In genomic region chr2:21188610-21189009, GRCm38 (mm10) we compare ENCODE assay signal across 11 mouse cellular contexts. TPM values are rescaled to one million over a fixed set of nuclear protein-coding genes. Genes with fewer than 3 reads are reported as not detected.
DNase-seq lines count a peak whose midpoint lies in the region; ATAC-seq lines count a peak whose summit lies in the region.
"Had no signal": no experiment of that assay in that cellular context is flagged by ENCODE, and none has a peak within 500 bp of the region (broad histone marks: within the 10 kb centered on the region; RNA-seq: fewer than 3 reads in every experiment).

No protein-coding gene starts in this region.

- H3K4me3 ChIP-seq in hindbrain, embryonic 14.5 days (replicated peaks; ENCODE audit: low read length) = no peak overlapping the region
- no peak overlapping the region for H3K4me3 ChIP-seq in hindbrain, embryonic 12.5 days
- no peak overlapping the region for H3K4me3 ChIP-seq in midbrain, embryonic 14.5 days (replicated peaks; ENCODE audit: low read depth, low read length)
- H3K4me3 ChIP-seq in midbrain, embryonic 11.5 days (ENCODE audit: low read depth, low read length) = no peak overlapping the region
- no peak overlapping the region for H3K4me3 ChIP-seq in heart, embryonic 10.5 days
- H3K4me3 ChIP-seq: embryonic facial prominence, embryonic 13.5 days; kidney, embryonic 15.5 days; liver, embryonic 15.5 days had no signal

- H3K4me1 ChIP-seq in hindbrain, embryonic 14.5 days (replicated peaks; ENCODE audit: control insufficient read depth, insufficient read depth, low read length) = no peaks in the 10 kb centered on the region
- H3K4me1 ChIP-seq in hindbrain, embryonic 12.5 days = no peaks in the 10 kb centered on the region
- H3K4me1 ChIP-seq in midbrain, embryonic 14.5 days (ENCODE audit: control insufficient read depth, insufficient read depth, low read length) = no peaks in the 10 kb centered on the region
- no peaks in the 10 kb centered on the region for H3K4me1 ChIP-seq in midbrain, embryonic 11.5 days (ENCODE audit: control insufficient read depth, insufficient read depth, low read length)
- no peaks in the 10 kb centered on the region for H3K4me1 ChIP-seq in heart, embryonic 10.5 days
- H3K4me1 ChIP-seq: embryonic facial prominence, embryonic 13.5 days; liver, embryonic 15.5 days had no signal

- no peaks in the 10 kb centered on the region for H3K9me3 ChIP-seq in hindbrain, embryonic 14.5 days (ENCODE audit: control insufficient read depth, low read length)
- no peaks in the 10 kb centered on the region for H3K9me3 ChIP-seq in hindbrain, embryonic 12.5 days (replicated peaks)
- no peaks in the 10 kb centered on the region for H3K9me3 ChIP-seq in midbrain, embryonic 14.5 days (ENCODE audit: control insufficient read depth, low read length)
- no peaks in the 10 kb centered on the region for H3K9me3 ChIP-seq in midbrain, embryonic 11.5 days (ENCODE audit: control insufficient read depth, low read length)
- no peaks in the 10 kb centered on the region for H3K9me3 ChIP-seq in heart, embryonic 10.5 days
- H3K9me3 ChIP-seq: embryonic facial prominence, embryonic 13.5 days; kidney, embryonic 15.5 days; liver, embryonic 15.5 days had no signal

- H3K36me3 ChIP-seq in hindbrain, embryonic 14.5 days (replicated peaks; ENCODE audit: control insufficient read depth, insufficient read depth) = no peaks in the 10 kb centered on the region
- H3K36me3 ChIP-seq in hindbrain, embryonic 12.5 days = no peaks in the 10 kb centered on the region
- H3K36me3 ChIP-seq in midbrain, embryonic 14.5 days (ENCODE audit: control insufficient read depth, insufficient read depth, low read length) = no peaks in the 10 kb centered on the region
- no peaks in the 10 kb centered on the region for H3K36me3 ChIP-seq in midbrain, embryonic 11.5 days (ENCODE audit: control insufficient read depth, insufficient read depth, low read length)
- H3K36me3 ChIP-seq in heart, embryonic 10.5 days = no peaks in the 10 kb centered on the region
- H3K36me3 ChIP-seq: embryonic facial prominence, embryonic 13.5 days; kidney, embryonic 15.5 days; liver, embryonic 15.5 days had no signal

- H3K4me2 ChIP-seq in hindbrain, embryonic 14.5 days (replicated peaks) = no peak overlapping the region
- H3K4me2 ChIP-seq in hindbrain, embryonic 12.5 days (replicated peaks) = no peak overlapping the region
- no peak overlapping the region for H3K4me2 ChIP-seq in midbrain, embryonic 14.5 days (ENCODE audit: low read length)
- no peak overlapping the region for H3K4me2 ChIP-seq in midbrain, embryonic 11.5 days
- H3K4me2 ChIP-seq: embryonic facial prominence, embryonic 13.5 days; kidney, embryonic 15.5 days; liver, embryonic 15.5 days had no signal

- H3K9ac ChIP-seq in hindbrain, embryonic 14.5 days = no peak overlapping the region
- H3K9ac ChIP-seq in hindbrain, embryonic 12.5 days = no peak overlapping the region
- H3K9ac ChIP-seq in midbrain, embryonic 14.5 days (replicated peaks; ENCODE audit: low read length) = no peak overlapping the region
- H3K9ac ChIP-seq in midbrain, embryonic 11.5 days (ENCODE audit: low read length) = no peak overlapping the region
- H3K9ac ChIP-seq: embryonic facial prominence, embryonic 13.5 days; kidney, embryonic 15.5 days; liver, embryonic 15.5 days had no signal

- ATAC-seq in hindbrain, embryonic 14.5 days (ENCODE audit: low FRiP score) = no peak
- ATAC-seq in hindbrain, embryonic 12.5 days (ENCODE audit: low FRiP score) = no peak
- ATAC-seq in midbrain, embryonic 14.5 days (ENCODE audit: low FRiP score, low TSS enrichment) = no peak
- no peak for ATAC-seq in midbrain, embryonic 11.5 days (ENCODE audit: low FRiP score)

- no peaks in the 10 kb centered on the region for H3K27me3 ChIP-seq in hindbrain, embryonic 14.5 days (ENCODE audit: control insufficient read depth, insufficient read depth, low read length)
- H3K27me3 ChIP-seq in hindbrain, embryonic 12.5 days = no peaks in the 10 kb centered on the region
- no peaks in the 10 kb centered on the region for H3K27me3 ChIP-seq in midbrain, embryonic 14.5 days (ENCODE audit: control insufficient read depth, insufficient read depth, low read length)
- no peaks in the 10 kb centered on the region for H3K27me3 ChIP-seq in midbrain, embryonic 11.5 days (ENCODE audit: control insufficient read depth, insufficient read depth, low read length)
- H3K27me3 ChIP-seq in heart, embryonic 10.5 days (ENCODE audit: insufficient read depth, poor library complexity, severe bottlenecking) = no peaks in the 10 kb centered on the region
- H3K27me3 ChIP-seq: embryonic facial prominence, embryonic 13.5 days; kidney, embryonic 15.5 days; liver, embryonic 15.5 days had no signal

- no peak overlapping the region for H3K27ac ChIP-seq in hindbrain, embryonic 14.5 days
- no peak overlapping the region for H3K27ac ChIP-seq in hindbrain, embryonic 12.5 days
- H3K27ac ChIP-seq in midbrain, embryonic 14.5 days (replicated peaks; ENCODE audit: low read depth, low read length) = no peak overlapping the region
- no peak overlapping the region for H3K27ac ChIP-seq in midbrain, embryonic 11.5 days (ENCODE audit: low read depth, low read length)
- H3K27ac ChIP-seq in heart, embryonic 10.5 days = no peak overlapping the region
- H3K27ac ChIP-seq: embryonic facial prominence, embryonic 13.5 days; kidney, embryonic 15.5 days; liver, embryonic 15.5 days had no signal

- WGBS in hindbrain, embryonic 14.5 days = 54% methylated on average over 4 of the region's 4 CpGs
- 75% methylated on average over 4 of the region's 4 CpGs for WGBS in hindbrain, embryonic 12.5 days
- 72% methylated on average over 4 of the region's 4 CpGs for WGBS in midbrain, embryonic 14.5 days
- WGBS in midbrain, embryonic 11.5 days = 87% methylated on average over 4 of the region's 4 CpGs
- 78% methylated on average over 4 of the region's 4 CpGs for WGBS in heart, embryonic 10.5 days

- DNase-seq in hindbrain, embryonic 14.5 days (ENCODE audit: low spot score) = peak; percentile 54
- peak; percentile 66 for DNase-seq in midbrain, embryonic 14.5 days
- no peak for DNase-seq in midbrain, embryonic 11.5 days (ENCODE audit: low spot score, missing footprints)
- DNase-seq in brain, adult 2 months (ENCODE audit: low read depth, low spot score) = peak; percentile 54
- DNase-seq in adrenal gland, adult 2 months = no peak
- DNase-seq in heart, embryonic 10.5 days (ENCODE audit: low spot score) = no peak
- DNase-seq: spleen, adult 18-20 months had no signal

RNA-seq across cellular contexts. Expression of gene Enkur, which starts 16.6 kb away (rescaled TPM):
- 5.3 and 7.9 TPM in 2 replicates for polyA plus RNA-seq in hindbrain, embryonic 14.5 days (2014; fragmentation: Nextera tagmentation; extraction: Ambion mirVana)
- polyA plus RNA-seq in hindbrain, embryonic 12.5 days (2016; fragmentation: Nextera tagmentation; extraction: Ambion mirVana) = 3.9 and 5.0 TPM in 2 replicates
- 3.7 and 4.8 TPM in 2 replicates for polyA plus RNA-seq in midbrain, embryonic 14.5 days (2014; fragmentation: Nextera tagmentation; extraction: Ambion mirVana)
- polyA plus RNA-seq in midbrain, embryonic 11.5 days (2014; fragmentation: Nextera tagmentation; extraction: Ambion mirVana) = 0.98 and 1.1 TPM in 2 replicates
- total RNA-seq in adrenal gland, adult 2 months (2021) = 1 to 10 TPM in 1 of 2 experiments, under 1 TPM in 1; 0.81 to 1.4 TPM
- polyA plus RNA-seq in adrenal gland, adult 2 months (2012; rRNA removed) = not detected in 2 replicates
- polyA plus RNA-seq in heart, embryonic 10.5 days (2016; fragmentation: Nextera tagmentation; extraction: Ambion mirVana) = 2.3 and 2.9 TPM in 2 replicates
- polyA plus RNA-seq: liver, embryonic 15.5 days had no signal

RNA-seq across cellular contexts. Expression of gene Thnsl1, which starts 16.9 kb away (rescaled TPM):
- 24.6 and 27.8 TPM in 2 replicates for polyA plus RNA-seq in hindbrain, embryonic 14.5 days (2014; fragmentation: Nextera tagmentation; extraction: Ambion mirVana)
- polyA plus RNA-seq in hindbrain, embryonic 12.5 days (2016; fragmentation: Nextera tagmentation; extraction: Ambion mirVana) = 16.5 and 18.9 TPM in 2 replicates
- polyA plus RNA-seq in midbrain, embryonic 14.5 days (2014; fragmentation: Nextera tagmentation; extraction: Ambion mirVana) = 22.4 and 26.7 TPM in 2 replicates
- polyA plus RNA-seq in midbrain, embryonic 11.5 days (2014; fragmentation: Nextera tagmentation; extraction: Ambion mirVana) = 19.2 and 20.1 TPM in 2 replicates
- total RNA-seq in adrenal gland, adult 2 months (2021) = 1 to 10 TPM; 5.0 to 6.5 TPM
- 2.6 and 2.8 TPM in 2 replicates for polyA plus RNA-seq in adrenal gland, adult 2 months (2012; rRNA removed)
- polyA plus RNA-seq in heart, embryonic 10.5 days (2016; fragmentation: Nextera tagmentation; extraction: Ambion mirVana) = 9.1 and 9.2 TPM in 2 replicates

Comparison
In these comparisons a context has a peak if more than half of its experiments do, and no peak if none do; other contexts are left out.
1. DNase-seq: peak in hindbrain, embryonic 14.5 days (single experiment), midbrain, embryonic 14.5 days (single experiment) and brain, adult 2 months (single experiment); none in midbrain, embryonic 11.5 days (single experiment), adrenal gland, adult 2 months (single experiment) and heart, embryonic 10.5 days (single experiment).